Mouse (Mus musculus) embryo, embryonic 11.5 days (tissue): ENCODE data around the gene Hspa14.

Experiments used
- DNase-seq: peaks from one replicate; pipeline ENCODE4 v3.0.0-alpha.2; 2012; ENCODE audit warnings: low read depth, low spot score

Gene Hspa14

GRCm38 (mm10) chr2:3512552-3513454, at the start of gene Hspa14, which contains the start of the genes Gm45902 and Cdnf:
Gene Hspa14, minus strand, starts transcription at chr2:3512814.
Gene Gm45902, minus strand, starts transcription at chr2:3512790.
Gene Cdnf, plus strand, starts transcription at chr2:3513030.
- DNase-seq: peak; percentile 95

DNA sequence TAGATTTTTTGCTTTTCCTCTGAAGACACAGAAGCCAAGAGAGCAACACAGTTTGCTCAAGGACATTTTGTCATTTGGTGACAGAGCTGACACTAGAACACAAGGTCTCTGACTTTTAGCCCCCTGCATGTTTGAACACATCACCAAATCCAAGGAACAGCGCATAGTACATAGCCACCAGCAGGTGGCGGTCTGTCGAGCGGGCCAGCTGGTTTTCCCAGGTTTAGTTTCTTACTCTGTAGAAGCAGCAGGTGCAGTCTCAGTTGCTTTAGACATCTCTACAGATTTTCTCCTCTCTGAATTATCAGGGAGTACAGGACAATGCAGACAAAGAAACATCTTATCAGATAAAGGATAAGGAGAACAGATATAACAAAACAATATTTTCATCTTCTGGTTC, 34.0 kb upstream of the Hspa14 start:
- DNase-seq: peak; percentile 50

GRCm38 (mm10) chr2:3546055-3546454, 33.4 kb upstream of the Hspa14 start:
- DNase-seq: no peak

GRCm38 (mm10) chr2:3541307-3542079, 28.9 kb upstream of the Hspa14 start:
- no peak for DNase-seq

DNA sequence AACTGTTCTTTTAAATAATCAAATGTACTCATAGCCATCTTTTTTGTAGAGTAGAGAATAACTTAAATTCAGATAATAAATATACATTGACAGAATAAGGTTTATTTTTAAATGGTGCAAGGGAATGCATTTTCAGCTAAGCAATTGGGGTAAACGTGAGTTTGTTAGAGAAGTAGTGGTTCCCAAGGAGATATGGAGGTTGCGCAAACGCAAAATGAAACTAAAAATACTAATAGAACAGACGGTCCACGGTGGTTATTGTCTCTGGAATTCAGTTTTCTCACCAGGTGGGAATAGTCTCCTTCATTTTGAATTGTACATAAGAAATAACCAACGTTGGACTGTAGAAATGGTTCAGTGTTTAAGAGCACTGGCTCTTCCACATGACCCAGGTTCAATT, 13.7 kb upstream of the Hspa14 start:
- no peak for DNase-seq

GRCm38 (mm10) chr2:3522558-3522957, 9.9 kb upstream of the Hspa14 start:
- DNase-seq: no peak

DNA sequence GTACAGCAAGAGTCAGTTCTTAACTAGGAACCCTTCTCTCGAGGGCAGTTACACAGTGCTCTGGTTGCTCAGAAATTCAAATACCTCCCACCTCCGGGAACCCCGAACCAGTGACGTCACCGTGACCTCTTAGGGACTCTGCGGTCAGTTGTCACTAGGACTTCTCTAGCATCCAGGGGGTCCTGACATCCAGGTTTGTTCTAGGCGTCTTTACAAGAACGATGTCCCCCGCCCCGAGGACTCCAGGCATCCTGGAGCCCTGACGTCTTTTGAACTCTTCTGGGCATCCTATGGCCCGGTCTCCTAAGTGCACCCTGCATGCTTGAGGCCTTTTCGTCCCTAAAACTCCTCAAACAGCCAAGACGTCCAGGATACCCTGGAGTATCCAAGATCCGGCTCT, 538 bp downstream of the Hspa14 start:
- DNase-seq: peak; percentile 22

DNA sequence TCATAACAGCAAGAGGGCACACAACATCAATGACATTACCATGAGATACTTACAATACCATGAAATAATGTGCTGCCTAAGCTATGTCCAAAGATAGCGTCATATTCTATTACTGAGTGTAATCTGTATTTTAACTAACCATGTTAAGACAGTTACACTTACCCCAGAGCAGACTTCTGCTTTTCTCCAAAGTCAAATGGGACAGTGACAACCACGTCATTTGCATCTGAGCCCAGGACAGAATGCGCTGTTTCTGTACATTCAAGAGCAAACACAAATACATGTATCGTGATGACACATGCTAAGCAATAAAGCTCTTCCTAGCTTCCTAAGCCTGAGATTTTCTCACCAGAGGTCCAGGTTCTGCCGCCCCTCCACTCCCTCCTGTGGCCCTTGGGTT, 11.7 kb downstream of the Hspa14 start:
- no peak for DNase-seq

GRCm38 (mm10) chr2:3499543-3499942, 13.1 kb downstream of the Hspa14 start:
- DNase-seq: no peak

DNA sequence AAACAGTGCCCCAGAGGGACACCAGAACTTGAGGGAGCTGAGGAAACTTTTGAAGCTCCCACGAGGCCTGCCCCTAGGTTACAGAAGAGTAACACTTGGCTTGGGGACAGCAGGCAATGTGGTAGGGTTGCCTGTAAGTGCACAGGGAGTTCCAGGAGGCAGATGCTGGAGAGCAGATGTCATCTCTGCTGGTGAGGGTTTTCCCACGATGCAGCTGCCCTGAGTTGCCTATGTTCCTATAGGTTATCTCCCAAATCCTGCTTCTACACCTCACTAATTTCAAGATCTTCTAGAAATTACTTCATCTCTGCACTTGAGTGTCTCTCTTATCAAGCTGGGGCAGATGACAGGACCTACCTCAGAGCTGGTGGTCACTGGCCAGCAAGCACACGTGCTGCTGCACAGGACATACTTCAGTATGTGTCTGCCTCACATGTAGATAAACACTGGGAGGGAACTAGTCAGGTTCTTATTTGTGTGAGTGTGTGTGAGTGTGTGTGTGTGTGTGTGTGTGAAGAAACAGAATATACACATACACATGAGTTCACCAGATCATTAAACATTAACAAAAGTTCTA, 18.7 kb downstream of the Hspa14 start:
- no peak for DNase-seq

DNA sequence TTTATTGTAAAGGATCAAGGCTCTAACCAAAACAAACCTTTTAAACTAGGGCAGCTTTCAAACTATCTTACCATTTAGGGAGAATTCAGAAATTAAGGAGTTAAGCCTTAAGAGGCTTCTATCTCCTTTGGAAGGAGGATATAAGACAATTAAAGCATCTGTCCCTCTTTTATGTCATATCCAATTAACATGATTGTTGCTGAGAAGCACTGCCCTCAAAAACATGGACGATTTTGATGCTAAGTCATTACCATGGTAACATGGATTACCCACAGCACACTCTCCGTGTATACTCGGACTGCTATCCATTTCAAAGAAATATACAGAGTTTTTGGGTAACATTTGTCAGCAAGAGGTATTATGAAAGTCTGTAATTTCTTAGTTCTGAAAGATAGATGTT, 22.8 kb downstream of the Hspa14 start:
- no peak for DNase-seq

GRCm38 (mm10) chr2:3480239-3480638, 32.4 kb downstream of the Hspa14 start:
- no peak for DNase-seq

DNA sequence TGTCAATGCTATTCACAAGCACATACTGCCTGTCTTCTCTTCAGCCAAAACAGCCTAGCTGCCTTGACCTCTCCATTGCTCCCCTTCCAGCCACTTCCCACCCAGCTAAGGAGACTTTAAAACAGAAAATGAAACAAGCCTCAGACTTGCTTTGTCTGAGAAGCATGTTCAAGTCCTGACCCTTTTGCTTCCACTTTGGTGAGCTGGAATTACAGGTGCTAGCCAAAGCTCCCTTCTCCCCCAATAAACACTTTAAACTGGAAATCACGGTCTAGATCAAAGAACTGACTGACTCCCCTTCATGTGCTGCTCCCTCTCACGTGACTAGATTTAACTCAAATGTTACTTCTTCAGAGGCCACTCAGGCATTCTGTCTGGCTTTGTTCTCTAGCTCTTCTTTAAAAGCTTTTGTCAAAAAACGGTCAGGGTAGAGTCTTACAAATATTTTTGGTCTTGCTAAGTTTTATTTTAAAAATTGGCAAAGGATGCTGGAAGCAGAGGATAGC, 36.8 kb downstream of the Hspa14 start:
- DNase-seq: no peak

GRCm38 (mm10) chr2:3474861-3475283, 37.7 kb downstream of the Hspa14 start, which contains the start of gene Suv39h2:
Gene Suv39h2, minus strand, starts transcription at chr2:3475031.
- DNase-seq: peak; percentile 95

GRCm38 (mm10) chr2:3474361-3474805, 38.2 kb downstream of the Hspa14 start:
- peak; percentile 71 for DNase-seq

GRCm38 (mm10) chr2:3473891-3474290, 38.7 kb downstream of the Hspa14 start:
- DNase-seq: peak; percentile 7

GRCm38 (mm10) chr2:3456590-3456989, 56.0 kb downstream of the Hspa14 start:
- DNase-seq: no peak

DNA sequence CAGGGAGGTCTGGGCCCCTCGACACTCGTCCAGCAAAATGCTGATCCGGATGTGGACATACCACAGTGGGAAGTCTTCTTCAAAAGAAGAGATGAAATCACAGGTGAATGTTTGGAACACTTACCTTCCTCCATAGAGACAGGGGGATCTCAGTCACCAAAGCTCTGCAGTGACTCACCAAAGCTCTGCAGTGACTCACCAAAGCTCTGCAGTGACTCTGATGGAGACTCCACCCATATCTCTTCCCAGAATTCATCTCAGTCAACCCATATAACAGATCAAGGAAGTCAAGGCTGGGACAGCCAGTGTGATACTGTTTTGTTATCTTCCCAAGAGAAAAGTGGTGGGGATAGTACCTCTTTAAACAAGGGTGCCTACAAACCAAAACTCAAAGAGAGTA, 59.5 kb downstream of the Hspa14 start:
- DNase-seq: no peak

DNA sequence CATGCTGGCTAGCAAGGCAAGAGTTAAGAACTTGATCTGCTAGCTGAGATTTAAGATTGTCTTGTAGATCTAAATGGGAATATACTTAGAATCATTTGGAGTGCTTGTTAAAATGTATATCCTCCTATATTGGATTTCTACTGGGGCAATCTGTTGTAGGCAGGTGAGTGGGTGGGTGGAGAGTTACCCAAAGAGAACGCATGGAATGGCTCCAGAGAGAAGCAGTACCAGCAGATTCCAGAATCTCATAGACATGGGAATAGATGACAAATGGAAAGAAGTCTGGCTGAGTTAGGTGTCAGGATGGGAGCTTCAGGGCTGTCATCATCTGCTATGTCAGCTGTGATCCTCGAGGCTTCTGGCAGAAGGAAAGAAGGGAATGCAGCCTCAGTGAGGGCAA, 63.2 kb downstream of the Hspa14 start:
- no peak for DNase-seq

- no peak for DNase-seq
These were observed 66.6 kb downstream of the Hspa14 start for GRCm38 (mm10) chr2:3445984-3446383.

GRCm38 (mm10) chr2:3444206-3444605, 68.4 kb downstream of the Hspa14 start:
- no peak for DNase-seq
